Mouse (Mus musculus): ENCODE data around the gene Tgfa.

Gene Tgfa

DNA sequence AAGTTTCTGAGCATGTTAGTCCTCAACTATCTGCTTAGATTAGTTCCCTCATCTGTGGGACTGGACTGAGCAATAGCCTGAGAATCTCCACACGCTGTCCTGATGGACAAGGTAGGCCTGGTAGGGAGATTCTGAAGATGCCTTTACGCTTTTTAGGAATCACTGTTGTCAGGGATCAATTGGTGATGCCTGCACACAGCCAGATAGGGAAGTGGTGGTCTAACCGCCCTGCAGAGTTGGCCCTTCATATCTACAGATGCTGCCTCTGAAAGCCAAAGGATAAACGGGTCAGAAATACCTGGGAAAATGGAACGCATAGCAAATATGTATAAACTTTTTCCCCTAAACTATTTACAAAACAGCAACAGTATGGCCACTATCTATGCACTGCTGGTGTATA, 37.3 kb downstream of the Tgfa start:
- no peak for DNase-seq (ENCODE audit: low spot score in 2 of 2)

DNA sequence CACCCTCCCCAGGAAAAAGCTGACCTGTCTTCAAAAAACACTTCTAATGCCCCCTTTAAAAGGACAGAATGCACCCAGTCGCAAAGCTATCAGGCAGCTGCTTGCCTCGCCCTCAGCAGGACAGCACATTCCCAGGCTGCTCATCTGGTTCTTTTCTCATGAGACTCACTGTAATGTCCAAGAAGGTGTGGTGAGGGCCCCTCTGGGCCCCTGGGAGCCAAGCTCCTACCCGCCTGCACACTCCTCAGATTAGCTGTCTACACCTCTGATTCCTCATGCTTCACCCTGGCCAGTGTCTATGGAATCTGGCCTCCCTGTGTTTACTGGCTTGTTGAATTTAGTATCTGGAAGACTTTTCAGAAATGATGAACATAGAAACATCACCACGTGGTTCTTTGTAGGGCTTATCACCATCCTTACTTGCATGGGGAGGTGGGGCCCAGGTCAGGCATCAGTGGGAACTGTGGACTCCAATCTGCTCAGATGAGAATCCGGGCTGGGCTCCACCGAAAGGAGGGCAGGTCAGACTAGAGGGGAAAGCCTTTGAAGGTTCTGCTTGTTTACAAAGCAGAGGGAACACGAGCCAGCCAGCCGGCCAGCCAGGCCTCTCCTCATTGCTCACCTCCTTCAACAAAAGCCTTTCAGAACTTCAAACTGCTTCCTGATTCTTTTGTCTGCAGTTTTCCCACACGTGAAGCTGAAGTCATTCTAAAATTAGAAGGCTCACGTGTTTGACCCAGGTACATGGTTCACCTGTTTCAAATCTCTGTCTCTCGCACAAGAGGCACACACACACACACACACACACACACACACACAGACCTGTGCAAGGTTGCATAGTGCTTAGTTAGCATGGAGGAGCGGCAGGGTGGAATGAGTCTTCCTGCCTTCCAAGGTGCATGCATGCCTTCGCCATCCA, 38.7 kb downstream of the Tgfa start:
- no peak for DNase-seq (ENCODE audit: low spot score in 2 of 2)

DNA sequence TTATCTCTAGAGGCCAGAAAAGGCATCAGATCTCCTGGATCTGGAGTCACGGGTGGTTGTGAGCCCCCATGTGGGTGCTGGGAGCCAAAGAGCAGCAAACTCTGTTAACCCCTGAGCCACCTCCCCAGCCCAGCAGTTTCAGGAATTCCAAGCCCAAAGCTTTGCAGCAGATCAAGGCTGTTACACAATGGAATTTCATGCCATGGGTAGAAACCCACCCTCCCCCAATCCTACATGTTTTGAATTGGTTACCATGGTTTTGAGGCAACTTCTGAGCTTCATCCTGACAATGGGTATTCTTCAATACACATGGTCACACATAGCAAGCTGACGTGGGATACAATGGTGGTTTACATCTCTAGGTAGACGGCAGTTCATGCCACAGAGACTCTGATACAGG, 49.8 kb downstream of the Tgfa start:
- DNase-seq (ENCODE audit: low spot score in 2 of 2) = no peak

DNA sequence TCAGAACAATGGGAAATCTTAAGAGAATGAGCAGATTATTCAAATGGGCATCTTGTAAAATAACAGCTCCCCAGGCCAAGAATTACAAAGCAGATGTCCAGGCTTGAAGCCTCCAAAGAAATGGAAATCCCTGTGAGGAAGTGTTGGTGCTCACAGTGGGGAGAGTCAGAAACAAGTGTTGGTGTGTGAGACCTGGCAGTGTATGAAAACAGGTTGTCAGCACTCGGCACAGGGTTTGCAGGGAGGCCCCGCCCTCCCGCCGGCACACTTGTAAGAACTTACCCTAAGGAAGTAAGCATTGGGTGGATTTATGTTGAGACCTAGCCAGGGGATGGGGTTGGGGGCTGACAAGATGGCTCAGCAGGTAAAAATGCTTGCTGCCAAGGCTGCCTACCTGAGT, 50.9 kb downstream of the Tgfa start:
- no peak for DNase-seq (ENCODE audit: low spot score in 2 of 2)

DNA sequence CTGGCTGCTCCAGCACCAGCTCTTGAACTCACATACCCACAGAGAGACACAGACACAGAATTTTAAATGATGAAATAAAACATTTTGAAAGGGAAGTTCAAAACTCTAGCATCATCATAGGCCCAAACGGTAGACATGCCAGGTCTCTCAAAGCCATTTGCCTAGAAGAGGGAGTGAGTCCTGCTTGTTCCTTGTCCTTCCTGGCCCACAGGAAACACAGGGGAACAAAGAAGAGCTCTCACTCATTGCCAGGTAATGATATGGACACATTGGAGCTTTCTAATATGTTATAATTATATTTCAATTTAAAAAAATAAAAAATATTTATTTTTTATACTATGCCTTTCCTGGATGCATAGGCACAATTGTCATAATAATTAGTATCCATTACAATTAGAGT, 53.5 kb downstream of the Tgfa start:
- no peak for DNase-seq (ENCODE audit: low spot score in 2 of 2)

DNA sequence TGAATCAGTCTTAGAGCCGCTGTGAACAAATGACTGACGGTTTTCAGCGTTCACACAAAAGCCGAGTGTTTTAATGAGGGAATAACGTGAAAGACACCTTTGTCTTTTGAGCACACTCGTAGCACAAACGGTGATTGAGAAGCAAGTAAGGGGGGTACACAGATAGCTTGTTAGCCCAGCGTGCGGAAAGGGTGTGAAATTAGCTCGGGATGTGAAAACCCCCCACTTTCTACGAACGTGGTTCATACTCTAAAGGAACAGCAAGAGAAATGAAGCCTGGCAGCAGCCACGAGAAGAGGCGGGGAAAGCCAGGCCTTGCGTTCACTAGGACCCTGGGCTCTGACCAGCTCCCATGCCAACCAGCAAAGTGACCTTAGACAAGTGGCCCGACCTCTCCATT, 54.0 kb downstream of the Tgfa start:
- no peak for DNase-seq (ENCODE audit: low spot score in 2 of 2)

DNA sequence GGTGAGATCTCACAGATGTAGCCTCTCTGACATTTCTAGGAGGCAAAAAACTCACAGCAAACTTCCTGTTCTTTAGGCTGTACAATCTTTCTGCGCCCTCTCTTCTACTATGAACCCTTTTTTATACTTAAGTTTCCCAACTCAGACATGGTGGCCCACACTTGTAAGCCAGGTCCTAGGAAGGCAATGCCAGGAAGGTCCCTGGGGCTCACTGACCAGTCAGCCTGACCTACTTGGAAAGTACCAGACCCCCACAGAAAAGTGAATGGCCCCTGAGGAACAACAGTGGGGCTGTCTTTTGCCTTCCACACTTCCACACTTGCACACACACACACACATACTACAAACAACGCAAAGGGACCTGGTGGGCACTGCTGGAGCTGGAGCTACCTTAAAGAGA, 55.2 kb downstream of the Tgfa start:
- no peak for DNase-seq (ENCODE audit: low spot score in 2 of 2)

DNA sequence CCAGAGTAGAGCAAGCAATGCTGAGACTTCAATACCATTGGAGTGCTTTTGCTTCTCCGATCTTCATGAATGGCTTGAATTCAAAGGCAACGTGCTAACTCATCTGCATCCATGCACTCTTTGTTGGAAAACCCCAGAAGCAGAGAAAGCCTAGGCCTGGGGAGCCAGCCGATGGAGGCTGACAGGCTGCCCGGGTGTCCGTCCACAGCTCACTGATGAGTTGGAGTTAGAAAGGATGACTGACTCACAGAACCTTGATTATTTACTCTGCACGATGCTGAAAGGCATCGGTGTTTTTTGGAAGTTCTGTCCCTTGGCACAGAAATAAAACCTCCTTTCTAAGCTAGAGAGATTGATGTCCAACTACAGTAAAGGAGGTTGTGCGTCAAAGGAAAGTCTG, 55.8 kb downstream of the Tgfa start:
- no peak for DNase-seq (ENCODE audit: low spot score in 2 of 2)

DNA sequence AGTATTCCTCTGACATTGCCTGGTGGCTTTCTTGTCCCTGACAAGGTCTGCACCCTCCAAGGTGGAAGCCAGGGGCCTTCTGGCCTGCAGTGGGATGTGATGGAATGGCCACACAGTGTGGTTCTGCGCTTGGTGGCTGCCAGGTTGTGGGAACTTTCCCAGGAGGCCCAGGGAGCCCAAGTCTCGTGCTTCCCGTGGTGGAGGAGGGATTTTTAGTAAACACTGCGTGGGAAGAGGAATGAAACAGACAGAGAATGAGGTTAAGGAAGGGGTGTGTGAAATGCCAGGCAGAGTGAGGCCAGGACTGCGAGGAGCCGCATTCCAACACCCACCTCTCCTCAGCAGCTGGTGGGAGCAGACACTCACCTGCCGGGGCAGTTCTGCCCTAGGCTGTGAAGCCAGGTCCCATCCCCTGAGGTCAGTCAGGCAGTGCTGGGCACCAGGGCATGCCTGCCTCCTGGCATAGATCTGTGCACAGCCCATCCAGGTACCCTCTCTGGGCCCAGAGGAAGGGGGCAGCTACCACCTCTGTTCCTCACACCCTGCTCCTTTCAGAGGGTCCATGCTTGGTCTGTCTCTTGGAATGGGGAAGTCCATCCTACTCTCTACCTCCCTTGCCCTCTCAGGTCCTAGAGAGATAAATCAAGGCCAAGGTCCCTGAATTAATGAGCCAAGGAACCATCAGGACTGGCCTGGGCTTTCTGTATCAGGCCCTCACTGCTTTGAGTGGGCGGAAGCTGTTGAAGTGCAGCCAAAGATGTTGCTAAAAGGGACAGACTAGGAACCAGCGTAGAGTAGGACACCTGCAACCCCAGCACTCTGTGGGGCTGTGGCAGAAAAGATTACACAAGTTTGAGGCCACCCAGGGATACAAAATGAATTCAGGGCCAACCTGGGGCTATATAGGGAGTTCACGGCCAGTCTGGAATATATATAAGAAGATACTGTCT, 57.4 kb downstream of the Tgfa start:
- DNase-seq (ENCODE audit: low spot score in 2 of 2) = no peak

DNA sequence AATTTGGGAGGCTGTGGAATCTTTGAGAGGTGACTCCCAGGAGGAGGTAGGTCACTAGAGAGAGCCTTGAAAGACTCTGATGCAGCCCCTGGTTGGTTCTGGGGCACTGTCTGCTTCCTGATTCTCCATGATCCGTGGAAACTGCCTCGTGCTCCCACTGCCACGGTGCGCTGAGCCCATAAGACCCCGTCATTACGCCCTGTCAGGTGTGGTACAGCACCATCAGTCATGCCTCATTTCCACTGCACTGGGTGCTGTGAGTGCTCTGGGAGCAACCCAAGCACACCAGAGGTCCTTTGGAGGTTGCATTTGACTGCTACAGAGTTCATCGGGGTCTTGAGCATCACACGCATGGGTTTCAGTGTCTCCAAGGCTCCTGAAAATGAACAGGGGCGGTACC, 60.9 kb downstream of the Tgfa start:
- DNase-seq (ENCODE audit: low spot score in 2 of 2) = no peak

DNA sequence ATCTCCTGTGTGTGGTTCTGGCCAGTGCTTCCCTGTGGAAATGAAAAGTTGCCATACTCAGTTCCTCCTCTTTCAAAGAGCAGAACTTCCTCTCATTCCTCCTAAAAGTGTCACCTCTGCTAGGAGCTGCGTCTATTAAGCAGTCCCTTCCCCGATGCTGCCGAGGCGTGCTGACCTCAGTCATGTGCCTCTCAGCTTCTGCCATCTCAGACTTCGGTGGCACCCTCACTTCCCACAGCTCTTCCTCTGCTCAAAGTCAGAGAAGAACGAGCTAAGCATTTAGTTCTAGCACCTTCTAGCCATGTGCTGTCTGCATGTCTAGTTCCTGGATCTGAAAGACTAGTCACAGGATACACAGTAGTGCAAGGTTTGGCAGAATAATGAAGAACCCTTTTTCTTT, 64.2 kb downstream of the Tgfa start:
- DNase-seq (ENCODE audit: low spot score in 2 of 2) = no peak

DNA sequence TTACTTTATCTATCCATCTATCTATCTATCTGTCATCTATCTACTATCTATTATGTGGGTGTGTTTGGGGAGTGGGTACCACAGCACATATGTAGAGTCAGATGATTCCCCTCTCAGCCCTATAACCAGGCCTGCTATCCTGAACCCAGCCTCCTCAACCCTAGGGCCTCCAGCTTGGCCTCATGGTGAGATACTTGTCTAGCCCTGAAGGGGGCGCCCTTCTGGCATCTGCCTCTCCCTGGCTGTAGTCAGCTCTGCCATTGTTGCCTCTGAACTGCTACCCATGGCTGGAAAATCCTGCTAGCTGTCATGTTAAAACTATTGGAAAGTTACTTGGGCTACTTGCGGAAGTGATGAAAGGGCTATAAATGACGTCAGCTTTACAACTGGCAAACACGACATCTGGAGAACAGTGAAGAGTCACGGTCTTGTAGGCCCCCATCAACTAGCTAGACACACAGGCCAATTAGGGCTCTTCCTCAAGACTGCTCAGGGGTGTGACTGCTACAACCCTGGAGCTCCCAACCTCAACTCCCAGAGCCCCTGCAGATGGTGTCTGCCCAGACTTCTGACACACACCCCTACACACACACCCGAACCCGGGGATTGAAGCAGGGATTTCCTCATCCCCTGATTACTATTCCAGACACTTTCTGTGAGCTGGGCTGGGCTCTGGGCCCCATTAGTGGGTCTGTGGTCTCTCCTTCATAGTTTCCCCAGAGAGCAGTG, 65.5 kb downstream of the Tgfa start:
- DNase-seq (ENCODE audit: low spot score in 2 of 2) = peak in 1 of 2 experiments; percentile 9

DNA sequence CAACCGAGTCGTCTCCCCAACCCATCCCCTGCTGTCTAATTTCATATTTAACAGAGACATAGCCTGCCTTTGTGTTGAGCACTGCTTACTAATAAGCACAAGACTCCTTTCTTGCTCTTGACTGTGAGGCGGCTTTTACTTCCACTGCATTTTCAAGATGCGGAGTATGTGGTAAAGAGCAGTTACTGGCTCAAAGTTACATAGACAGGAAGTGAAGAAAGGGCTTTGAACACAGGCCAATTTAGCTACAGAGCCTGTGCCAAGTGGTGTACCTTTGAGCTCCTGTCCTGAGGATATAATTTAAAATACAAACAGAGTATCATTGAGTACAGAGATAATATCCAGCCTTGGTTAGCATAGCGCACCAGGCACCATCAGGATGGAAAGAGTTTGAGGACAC, 71.8 kb downstream of the Tgfa start:
- DNase-seq (ENCODE audit: low spot score in 2 of 2) = no peak

DNA sequence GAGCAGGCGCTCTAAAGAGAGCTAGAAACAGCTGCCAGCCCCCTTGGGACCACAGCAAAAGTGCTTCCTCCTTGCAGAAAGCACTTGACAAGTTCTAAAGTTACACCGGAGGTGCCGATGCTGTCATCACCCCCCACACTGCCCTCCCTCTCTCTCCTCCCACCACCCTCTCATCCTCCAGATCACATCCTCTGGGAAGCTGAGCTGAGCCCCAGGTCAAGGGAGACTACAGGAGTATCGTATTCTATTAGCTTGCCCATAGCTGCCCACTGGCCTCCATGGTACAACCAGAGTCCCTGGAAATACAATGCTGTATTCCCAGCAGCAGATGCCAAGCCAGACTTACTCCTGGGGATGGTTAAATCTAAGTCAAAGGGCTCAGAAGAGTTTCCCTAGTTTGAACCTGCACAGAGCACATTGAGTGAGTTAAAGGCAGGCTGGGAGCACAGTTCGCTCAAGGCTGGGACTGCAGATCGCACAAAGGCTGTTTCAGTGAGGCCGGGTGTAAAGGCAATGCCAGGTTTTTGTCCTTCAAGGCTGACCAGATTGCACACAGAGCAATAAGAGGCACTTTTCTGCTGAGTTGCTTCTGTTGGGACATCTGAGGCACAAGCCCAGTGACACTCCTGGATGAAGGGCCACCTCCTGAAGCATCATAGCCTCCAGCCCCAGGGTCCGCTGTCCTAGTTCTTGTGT, 75.5 kb downstream of the Tgfa start:
- DNase-seq (ENCODE audit: low spot score in 2 of 2) = no peak

DNA sequence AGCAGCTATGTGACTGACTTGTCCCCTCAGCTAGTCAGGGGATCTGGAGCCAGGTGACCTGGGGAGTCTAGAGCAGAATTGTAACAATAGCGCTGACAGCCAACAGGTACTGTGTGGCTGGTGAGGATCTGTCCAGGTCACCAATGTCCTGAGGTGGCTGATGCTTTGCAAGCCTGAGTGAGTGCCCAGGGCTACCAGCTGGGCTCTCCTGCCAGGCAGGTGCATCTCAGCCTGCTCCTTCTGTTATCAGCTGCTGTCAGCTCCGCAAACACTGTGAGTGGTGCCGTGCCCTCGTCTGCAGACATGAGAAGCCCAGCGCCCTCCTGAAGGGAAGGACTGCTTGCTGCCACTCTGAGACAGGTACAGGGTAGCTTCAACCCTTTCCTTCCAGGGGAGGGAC, 76.1 kb downstream of the Tgfa start:
- DNase-seq (ENCODE audit: low spot score in 2 of 2) = no peak

DNA sequence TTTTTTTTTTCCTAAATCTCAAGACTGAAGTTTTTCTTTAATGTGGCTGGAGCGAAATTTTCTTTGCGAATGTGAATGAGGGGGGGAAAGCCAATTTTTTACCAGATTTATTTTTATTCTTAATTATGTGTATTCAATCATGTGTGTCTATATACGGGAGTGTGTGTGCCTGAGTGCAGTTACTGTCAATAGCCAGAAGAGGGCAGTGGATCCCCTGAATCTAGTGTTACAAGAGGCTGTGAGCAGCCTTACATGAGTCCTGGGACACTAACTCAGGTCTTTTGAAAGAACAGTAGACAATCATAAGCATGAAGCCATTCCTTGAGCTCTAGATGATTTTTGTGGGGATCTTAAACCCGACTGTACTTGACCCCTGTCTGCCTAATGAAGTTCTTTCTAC, 80.7 kb downstream of the Tgfa start:
- no peak for DNase-seq (ENCODE audit: low spot score in 2 of 2)

DNA sequence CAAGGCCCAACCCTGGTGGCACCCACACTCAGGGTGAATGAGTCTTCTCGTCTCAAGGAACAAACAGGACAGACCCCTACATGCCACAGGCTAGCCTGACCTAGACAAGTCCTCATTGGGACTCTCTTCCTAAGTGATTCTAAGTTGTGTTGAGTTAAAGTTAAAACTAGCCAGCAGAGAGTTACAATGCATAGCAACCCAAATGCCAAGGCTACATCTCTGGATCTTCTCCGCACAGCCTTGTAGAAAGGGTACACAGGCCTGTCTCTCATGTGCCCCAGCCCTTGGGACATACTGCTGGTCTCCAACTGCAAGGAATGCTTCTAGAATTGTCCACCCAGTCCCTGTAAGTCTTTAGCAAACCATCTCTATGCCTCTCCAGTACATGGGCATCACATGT, 81.8 kb downstream of the Tgfa start:
- no peak for DNase-seq (ENCODE audit: low spot score in 2 of 2)

DNA sequence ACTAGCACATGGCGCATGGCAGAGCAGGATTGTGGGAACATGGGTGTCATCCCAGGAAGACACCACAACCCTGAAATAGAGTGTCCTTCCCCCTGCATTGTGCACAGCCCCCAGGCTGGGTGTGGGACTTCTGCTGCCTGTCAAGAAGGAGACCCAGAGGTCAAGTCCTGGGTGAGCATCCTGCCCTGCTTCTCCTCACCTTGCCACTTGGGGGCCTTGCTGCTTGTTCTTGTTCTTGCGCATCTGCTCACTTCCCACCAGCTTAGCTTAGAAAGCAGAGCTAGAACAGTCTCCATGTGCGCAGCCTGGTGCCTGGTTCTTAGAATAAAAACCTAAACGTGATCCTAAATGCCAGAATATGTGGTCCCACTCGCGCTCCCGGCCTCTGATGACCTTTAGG, 82.6 kb downstream of the Tgfa start:
- no peak for DNase-seq (ENCODE audit: low spot score in 2 of 2)

DNA sequence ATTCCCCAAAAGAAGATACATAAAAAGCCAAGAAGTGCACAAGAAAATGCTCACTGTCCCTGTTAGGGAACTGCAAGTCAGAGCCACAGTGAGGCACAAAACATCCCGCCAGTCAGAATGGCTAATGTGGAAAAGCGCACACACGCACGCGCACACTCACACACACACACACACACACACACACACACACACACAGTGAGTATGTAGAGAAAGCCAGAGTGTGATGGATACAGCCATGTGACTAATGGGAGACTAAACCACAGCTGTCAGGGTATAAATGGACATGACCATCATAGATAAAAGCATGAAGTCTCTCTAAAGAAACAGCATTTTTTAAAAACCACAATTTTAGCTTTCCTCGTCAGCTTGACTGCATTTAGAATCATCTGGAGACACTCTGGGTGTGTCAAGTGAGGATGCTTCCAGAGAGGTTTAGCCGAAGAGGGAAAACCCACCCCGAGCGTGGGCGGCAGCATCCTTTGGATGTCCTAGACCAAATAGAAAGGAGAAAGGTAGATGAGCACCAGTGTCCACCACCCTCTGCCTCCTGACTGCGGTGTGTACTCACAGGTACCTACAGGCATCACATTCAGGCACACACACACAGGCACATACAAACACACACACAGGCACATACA, 86.7 kb downstream of the Tgfa start:
- DNase-seq (ENCODE audit: low spot score in 2 of 2) = no peak

DNA sequence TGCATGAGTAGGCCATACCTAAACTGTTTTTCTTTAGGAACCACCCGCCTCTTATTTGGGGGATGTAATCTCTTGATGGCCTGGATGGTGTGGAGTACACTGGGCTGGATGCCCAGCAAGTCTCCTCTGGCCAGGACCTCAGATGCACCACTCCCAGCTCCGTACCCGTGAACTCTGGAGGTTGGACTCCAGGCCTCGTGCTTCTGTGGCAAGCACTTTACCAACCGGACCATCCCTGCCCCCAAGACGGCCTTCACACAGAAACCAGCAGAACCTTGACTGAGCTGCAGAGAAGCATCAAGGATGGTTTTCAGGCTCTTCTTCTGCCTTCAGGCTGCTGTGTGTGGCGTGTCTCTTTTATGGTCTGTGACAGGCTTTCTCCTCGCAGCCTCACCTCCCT, 98.3 kb downstream of the Tgfa start:
- no peak for DNase-seq (ENCODE audit: low spot score in 2 of 2)

DNA sequence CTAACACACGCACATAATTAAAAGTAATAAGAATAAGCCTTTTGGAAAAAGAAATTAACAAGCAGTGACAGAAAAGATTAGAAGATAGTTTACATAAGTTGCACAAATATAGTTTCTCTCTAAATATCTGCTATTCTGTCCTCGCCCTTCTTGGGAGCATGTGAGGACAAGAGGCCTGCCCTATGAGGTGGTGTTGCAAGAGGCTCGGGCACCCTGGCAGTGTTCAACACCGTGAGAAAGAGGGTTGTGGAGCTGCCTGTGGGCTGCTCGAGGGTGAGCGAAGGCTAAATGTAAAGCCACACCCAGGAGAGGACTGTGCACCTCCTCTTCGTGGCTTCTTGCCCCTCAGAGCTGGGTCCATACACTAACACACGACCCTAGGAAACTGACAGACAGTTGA, 100.4 kb downstream of the Tgfa start:
- no peak for DNase-seq (ENCODE audit: low spot score in 2 of 2)

Data from natural killer cell, adult 2 months (primary cell).